Mouse (Mus musculus): ENCODE data around the gene Alk. TPM values are rescaled to one million over a fixed set of nuclear protein-coding genes. Genes with fewer than 3 reads are reported as not detected.

Alk gene
- polyA plus RNA-seq, 1 experiment, result not detected

DNA sequence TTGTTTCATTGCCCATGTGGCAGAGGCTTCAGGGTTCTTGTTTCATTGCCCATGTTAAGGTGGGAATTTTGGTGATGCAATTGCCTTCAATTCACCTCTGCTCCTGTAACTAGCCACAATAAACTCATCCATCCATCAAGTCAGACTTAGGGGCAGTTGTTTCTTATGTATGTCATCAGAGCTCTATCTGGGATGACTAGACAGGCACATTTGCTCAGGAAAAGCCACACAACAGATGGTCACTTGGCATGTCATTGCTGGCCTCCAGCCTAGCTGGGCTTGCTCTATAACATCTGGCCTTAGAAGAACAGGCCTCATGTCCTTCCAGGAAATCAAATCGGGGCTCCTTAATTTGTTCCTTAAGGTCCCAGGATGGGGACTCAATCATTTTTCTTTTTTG is 610.3 kb downstream of the Alk start:
- Histone ChIP-seq H3ac (ENCODE audit: control insufficient read depth, insufficient read length, low read depth) (no peak overlapping the region), H3K36me3 (ENCODE audit: control insufficient read depth, insufficient read depth) (no peaks in the 10 kb centered on the region), H3K79me3 (ENCODE audit: low read depth) (no peaks in the 10 kb centered on the region), H3K4me3 (ENCODE audit: insufficient read depth, poor library complexity, severe bottlenecking) (no peak overlapping the region), H3K79me2 (ENCODE audit: control insufficient read depth, insufficient read depth) (no peaks in the 10 kb centered on the region), H3K27me3 (ENCODE audit: control insufficient read depth, insufficient read depth, insufficient read length) (no peaks in the 10 kb centered on the region)
- TF ChIP-seq CEBPB (IDR thresholded peaks at IDR 0.05; ENCODE audit: low read depth), result no peak
- peak; percentile 9 for TF ChIP-seq MYOD1 (IDR thresholded peaks at IDR 0.05; ENCODE audit: control insufficient read depth, insufficient read length, low read depth)

DNA sequence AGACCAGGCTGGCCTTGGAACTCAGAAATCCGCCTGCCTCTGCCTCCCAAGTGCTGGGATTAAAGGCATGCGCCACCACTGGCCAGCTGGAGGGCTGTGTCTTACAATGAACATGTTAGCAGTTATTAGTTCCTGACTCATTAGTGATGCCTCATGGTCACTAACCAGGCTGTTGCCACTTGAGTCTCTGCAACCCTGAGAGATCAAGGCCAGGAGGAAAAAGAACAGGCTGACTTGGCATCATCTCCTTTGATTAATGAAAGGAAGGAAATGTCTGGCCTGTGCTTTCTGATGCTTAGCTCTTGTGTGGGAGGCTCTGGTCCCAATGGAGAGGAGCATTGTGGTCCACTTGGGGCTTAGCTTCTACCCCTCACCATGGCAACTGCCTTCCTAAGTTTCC is 611.4 kb downstream of the Alk start:
- H3K36me3 ChIP-seq (ENCODE audit: control insufficient read depth, insufficient read depth), result no peaks in the 10 kb centered on the region
- TF ChIP-seq USF1 (IDR thresholded peaks at IDR 0.05; ENCODE audit: low read depth) (no peak), MYOG (IDR thresholded peaks at IDR 0.05; ENCODE audit: control insufficient read depth, extremely low read depth, insufficient read length) (no peak), FOSL1 (IDR thresholded peaks at IDR 0.05; ENCODE audit: insufficient read depth, low read length, poor library complexity, severe bottlenecking) (no peak), MYOD1 (IDR thresholded peaks at IDR 0.05; ENCODE audit: control insufficient read depth, insufficient read length, low read depth) (no peak), CTCF (IDR thresholded peaks at IDR 0.05; ENCODE audit: control insufficient read depth, insufficient read depth, insufficient read length) (no peak), MAX (IDR thresholded peaks at IDR 0.05) (no peak), CEBPB (IDR thresholded peaks at IDR 0.05; ENCODE audit: low read depth) (no peak)
- H3K79me2 ChIP-seq (ENCODE audit: control insufficient read depth, insufficient read depth), result no peaks in the 10 kb centered on the region
- H3K27me3 ChIP-seq (ENCODE audit: control insufficient read depth, insufficient read depth, insufficient read length), result no peaks in the 10 kb centered on the region
- no peak overlapping the region for H3K4me3 ChIP-seq (ENCODE audit: insufficient read depth, poor library complexity, severe bottlenecking)
- no peaks in the 10 kb centered on the region for H3K79me3 ChIP-seq (ENCODE audit: low read depth)
- no peak overlapping the region for H3ac ChIP-seq (ENCODE audit: control insufficient read depth, insufficient read length, low read depth)

DNA sequence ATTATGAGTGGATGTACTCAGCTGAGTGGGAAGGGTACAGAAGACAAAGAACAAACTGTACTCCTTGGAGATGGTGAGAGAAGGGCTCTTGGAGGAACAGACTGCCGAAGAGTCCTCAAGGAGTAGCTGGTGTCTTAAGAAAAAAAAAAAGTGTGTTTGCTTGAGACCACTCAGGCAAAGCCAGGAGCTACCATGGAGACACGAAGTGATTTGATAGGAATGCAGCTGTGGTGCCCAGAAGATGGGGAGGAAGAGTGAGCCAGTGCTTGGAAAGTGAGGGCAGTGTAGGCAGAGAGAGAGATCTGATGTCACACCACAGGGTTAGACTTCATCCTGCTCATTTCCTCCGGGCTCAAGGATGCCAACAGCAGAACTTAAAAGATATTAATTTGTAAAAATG is 613.2 kb downstream of the Alk start:
- Histone ChIP-seq H3K27me3 (ENCODE audit: control insufficient read depth, insufficient read depth, insufficient read length) (no peaks in the 10 kb centered on the region), H3K79me2 (ENCODE audit: control insufficient read depth, insufficient read depth) (no peaks in the 10 kb centered on the region), H3K79me3 (ENCODE audit: low read depth) (no peaks in the 10 kb centered on the region), H3K4me3 (ENCODE audit: insufficient read depth, poor library complexity, severe bottlenecking) (no peak overlapping the region), H3K36me3 (ENCODE audit: control insufficient read depth, insufficient read depth) (no peaks in the 10 kb centered on the region), H3ac (ENCODE audit: control insufficient read depth, insufficient read length, low read depth) (no peak overlapping the region)
- TF ChIP-seq USF1 (IDR thresholded peaks at IDR 0.05; ENCODE audit: low read depth) (no peak), MYOG (IDR thresholded peaks at IDR 0.05; ENCODE audit: control insufficient read depth, extremely low read depth, insufficient read length) (no peak), MYOD1 (IDR thresholded peaks at IDR 0.05; ENCODE audit: control insufficient read depth, insufficient read length, low read depth) (no peak), CTCF (IDR thresholded peaks at IDR 0.05; ENCODE audit: control insufficient read depth, insufficient read depth, insufficient read length) (no peak), FOSL1 (IDR thresholded peaks at IDR 0.05; ENCODE audit: insufficient read depth, low read length, poor library complexity, severe bottlenecking) (no peak), CEBPB (IDR thresholded peaks at IDR 0.05; ENCODE audit: low read depth) (no peak)

DNA sequence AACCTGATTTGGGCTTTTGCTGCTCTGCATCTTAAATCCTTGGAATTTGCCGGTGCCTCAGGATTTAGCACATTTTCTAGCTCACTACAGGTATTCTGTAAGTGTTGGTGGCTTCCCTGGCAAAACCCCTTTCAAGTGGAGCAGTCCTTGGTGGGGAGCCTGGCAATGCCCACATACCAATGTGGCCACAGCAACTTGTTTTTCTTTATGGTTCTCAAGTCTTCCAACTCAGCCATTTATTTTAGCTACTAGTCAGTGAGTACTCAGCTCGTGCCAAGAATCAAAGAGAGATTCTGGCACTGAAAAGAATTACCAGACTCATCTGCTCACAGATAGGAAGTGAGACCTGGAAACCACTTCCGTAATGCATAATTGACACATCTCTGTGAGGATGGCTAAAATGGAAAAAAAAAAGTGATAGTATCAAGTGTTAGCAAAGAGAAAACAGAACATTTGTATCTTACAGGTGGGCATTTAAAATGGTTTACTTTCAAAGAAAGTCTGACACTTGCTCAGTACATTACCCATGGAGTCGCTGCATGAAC is 614.2 kb downstream of the Alk start:
- Histone ChIP-seq H3K79me3 (ENCODE audit: low read depth) (no peaks in the 10 kb centered on the region), H3K27me3 (ENCODE audit: control insufficient read depth, insufficient read depth, insufficient read length) (no peaks in the 10 kb centered on the region), H3K4me3 (ENCODE audit: insufficient read depth, poor library complexity, severe bottlenecking) (no peak overlapping the region), H3K79me2 (ENCODE audit: control insufficient read depth, insufficient read depth) (no peaks in the 10 kb centered on the region), H3ac (ENCODE audit: control insufficient read depth, insufficient read length, low read depth) (no peak overlapping the region), H3K36me3 (ENCODE audit: control insufficient read depth, insufficient read depth) (no peaks in the 10 kb centered on the region)
- TF ChIP-seq MYOG (IDR thresholded peaks at IDR 0.05; ENCODE audit: control insufficient read depth, extremely low read depth, insufficient read length) (no peak), CEBPB (IDR thresholded peaks at IDR 0.05; ENCODE audit: low read depth) (no peak), CTCF (IDR thresholded peaks at IDR 0.05; ENCODE audit: control insufficient read depth, insufficient read depth, insufficient read length) (no peak), MYOD1 (IDR thresholded peaks at IDR 0.05; ENCODE audit: control insufficient read depth, insufficient read length, low read depth) (no peak), FOSL1 (IDR thresholded peaks at IDR 0.05; ENCODE audit: insufficient read depth, low read length, poor library complexity, severe bottlenecking) (no peak), USF1 (IDR thresholded peaks at IDR 0.05; ENCODE audit: low read depth) (no peak), MAX (IDR thresholded peaks at IDR 0.05) (no peak)

DNA sequence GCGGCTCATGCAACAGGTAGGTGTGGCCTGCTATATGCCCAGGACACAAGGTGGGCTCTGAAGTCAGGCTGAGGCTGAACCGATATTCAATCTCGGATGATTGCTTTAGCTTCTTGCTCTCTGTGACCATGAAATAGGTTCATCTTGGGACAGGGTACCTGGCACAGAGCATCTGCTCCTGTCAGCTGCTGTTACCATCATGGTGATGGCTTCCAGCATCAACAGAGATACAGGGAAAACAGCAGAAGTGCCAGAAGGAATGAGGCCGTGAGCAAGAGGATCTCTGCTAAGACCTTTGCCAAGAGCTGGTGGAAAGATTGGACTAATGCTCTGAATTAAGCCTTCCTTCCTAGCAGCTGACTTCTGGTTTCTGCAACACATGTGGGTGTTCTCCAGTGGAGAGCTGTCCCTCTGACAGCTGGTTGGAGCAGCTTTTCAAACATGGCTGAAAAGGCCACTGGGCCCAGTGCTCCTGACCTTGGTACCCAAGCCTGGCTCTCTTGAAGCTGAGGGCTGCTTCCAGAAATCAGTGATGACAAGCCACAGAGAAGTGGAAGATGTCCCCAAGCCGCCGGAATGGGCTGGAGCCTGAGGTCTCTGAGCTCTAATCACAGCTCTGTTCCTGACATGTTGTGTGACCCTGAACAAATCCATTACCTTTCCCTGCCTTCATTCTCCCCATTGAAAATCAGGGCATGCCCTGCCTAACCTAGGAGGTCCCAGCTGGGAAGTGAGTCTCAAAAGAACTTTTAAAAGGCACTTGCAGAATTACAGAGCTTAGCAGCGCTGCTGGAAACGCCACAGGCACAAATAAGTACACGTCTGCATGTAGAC is 615.5 kb downstream of the Alk start:
- H3K4me3 ChIP-seq (ENCODE audit: insufficient read depth, poor library complexity, severe bottlenecking), result no peak overlapping the region
- no peak overlapping the region for H3ac ChIP-seq (ENCODE audit: control insufficient read depth, insufficient read length, low read depth)
- no peaks in the 10 kb centered on the region for H3K79me2 ChIP-seq (ENCODE audit: control insufficient read depth, insufficient read depth)
- H3K27me3 ChIP-seq (ENCODE audit: control insufficient read depth, insufficient read depth, insufficient read length), result no peaks in the 10 kb centered on the region
- TF ChIP-seq MAX (IDR thresholded peaks at IDR 0.05) (no peak), MYOD1 (IDR thresholded peaks at IDR 0.05; ENCODE audit: control insufficient read depth, insufficient read length, low read depth) (no peak), USF1 (IDR thresholded peaks at IDR 0.05; ENCODE audit: low read depth) (no peak), MYOG (IDR thresholded peaks at IDR 0.05; ENCODE audit: control insufficient read depth, extremely low read depth, insufficient read length) (no peak), FOSL1 (IDR thresholded peaks at IDR 0.05; ENCODE audit: insufficient read depth, low read length, poor library complexity, severe bottlenecking) (no peak), CTCF (IDR thresholded peaks at IDR 0.05; ENCODE audit: control insufficient read depth, insufficient read depth, insufficient read length) (no peak), CEBPB (IDR thresholded peaks at IDR 0.05; ENCODE audit: low read depth) (no peak)
- H3K79me3 ChIP-seq (ENCODE audit: low read depth), result no peaks in the 10 kb centered on the region
- no peaks in the 10 kb centered on the region for H3K36me3 ChIP-seq (ENCODE audit: control insufficient read depth, insufficient read depth)

Data from C2C12 (cell line).